Mouse (Mus musculus) ES-Bruce4 (cell line): ENCODE data around the gene Prelp.
A peak's percentile ranks its signal among the peaks of the same experiment; 100 is the strongest.

Experiments used
- CTCF ChIP-seq: IDR thresholded peaks from one replicate; pipeline ENCODE4 v1.8.1; 2011; ENCODE audit warnings: low read depth, low read length
- EP300 ChIP-seq: IDR thresholded peaks from 2 replicates; pipeline ENCODE4 v1.6.1; 2011; ENCODE audit warnings: low read depth, low read length; ENCODE audit not compliant: insufficient read depth
- POLR2A ChIP-seq: IDR thresholded peaks from one replicate; pipeline ENCODE4 v1.8.1; 2011; ENCODE audit warnings: low read length; ENCODE audit not compliant: insufficient read depth

GRCm38 (mm10) chr1:133891489-133891888 is 29.7 kb downstream of the Prelp start:
- no peak for TF ChIP-seq POLR2A
- TF ChIP-seq CTCF: no peak
- 0 out of 2 replicates have a peak, but pooled peaks have one; percentile 32 for TF ChIP-seq EP300
